Mouse (Mus musculus) neural tube, embryonic 11.5 days (tissue): ENCODE results near the gene Ecd. TPM values are rescaled to one million over a fixed set of nuclear protein-coding genes. Genes with fewer than 3 reads are reported as not detected.

Experiments used
- ATAC-seq: fragments of 200-750 bp; cut with Nextera tagmentation; 2 replicates; pipeline ENCODE4 v1.8.0; 2017; ENCODE audit warnings: moderate number of reproducible peaks, mild to moderate bottlenecking, moderate TSS enrichment, moderate library complexity; ENCODE audit not compliant: insufficient read depth, low FRiP score, low TSS enrichment
- DNase-seq: peaks from one replicate; pipeline ENCODE4 v3.0.0-alpha.2; 2015; ENCODE audit warnings: low spot score
- H3K27ac ChIP-seq: fragments of 300-500 bp; sonication (generic); 2 replicates; pipeline ENCODE4 v1.5.1; 2014; ENCODE audit warnings: low read depth, mild to moderate bottlenecking, low read length
- H3K27me3 ChIP-seq: fragments of 300-500 bp; sonication (generic); 2 replicates; pipeline ENCODE4 v1.6.1; 2014; ENCODE audit warnings: mild to moderate bottlenecking, low read length, mixed read lengths; ENCODE audit not compliant: control insufficient read depth, insufficient read depth
- H3K36me3 ChIP-seq: fragments of 300-500 bp; sonication (generic); 2 replicates; pipeline ENCODE4 v1.6.1; 2014; ENCODE audit warnings: mild to moderate bottlenecking, low read length, moderate library complexity, mixed read lengths; ENCODE audit not compliant: control insufficient read depth, insufficient read depth
- H3K4me1 ChIP-seq: fragments of 300-500 bp; sonication (generic); 2 replicates; pipeline ENCODE4 v1.6.1; 2014; ENCODE audit warnings: low read length, mixed read lengths; ENCODE audit not compliant: control insufficient read depth, insufficient read depth
- H3K4me2 ChIP-seq: fragments of 300-500 bp; sonication (generic); 2 replicates; pipeline ENCODE4 v1.6.1; 2014; ENCODE audit warnings: low read depth, mild to moderate bottlenecking, moderate library complexity
- H3K4me3 ChIP-seq: fragments of 300-500 bp; sonication (generic); 2 replicates; pipeline ENCODE4 v1.5.1; 2014; ENCODE audit warnings: low read depth, low read length
- H3K9ac ChIP-seq: fragments of 300-500 bp; sonication (generic); 2 replicates; pipeline ENCODE4 v1.6.1; 2014; ENCODE audit warnings: mild to moderate bottlenecking, low read length
- H3K9me3 ChIP-seq: fragments of 300-500 bp; sonication (generic); 2 replicates; pipeline ENCODE4 v1.6.1; 2016; ENCODE audit warnings: low read length; ENCODE audit not compliant: control insufficient read depth
- WGBS: fragments of 180-500 bp; shearing (Covaris S2); extraction: QIAGEN DNeasy Blood & Tissue Kit; methylation state at CpG from one replicate; pipeline ENCODE4 v1.1.7; 2014; 5-methylcytosine and 5-hydroxymethylcytosine counted together
- polyA plus RNA-seq: library from polyadenylated mRNA; unstranded; fragments of >200 nt; fragmentation: Nextera tagmentation; extraction: Ambion mirVana; gene quantifications from 2 replicates; pipeline ENCODE4 v1.2.1, GENCODE M21; 2014

Gene Ecd
- polyA plus RNA-seq: 68.5 and 71.6 TPM in 2 replicates

DNA sequence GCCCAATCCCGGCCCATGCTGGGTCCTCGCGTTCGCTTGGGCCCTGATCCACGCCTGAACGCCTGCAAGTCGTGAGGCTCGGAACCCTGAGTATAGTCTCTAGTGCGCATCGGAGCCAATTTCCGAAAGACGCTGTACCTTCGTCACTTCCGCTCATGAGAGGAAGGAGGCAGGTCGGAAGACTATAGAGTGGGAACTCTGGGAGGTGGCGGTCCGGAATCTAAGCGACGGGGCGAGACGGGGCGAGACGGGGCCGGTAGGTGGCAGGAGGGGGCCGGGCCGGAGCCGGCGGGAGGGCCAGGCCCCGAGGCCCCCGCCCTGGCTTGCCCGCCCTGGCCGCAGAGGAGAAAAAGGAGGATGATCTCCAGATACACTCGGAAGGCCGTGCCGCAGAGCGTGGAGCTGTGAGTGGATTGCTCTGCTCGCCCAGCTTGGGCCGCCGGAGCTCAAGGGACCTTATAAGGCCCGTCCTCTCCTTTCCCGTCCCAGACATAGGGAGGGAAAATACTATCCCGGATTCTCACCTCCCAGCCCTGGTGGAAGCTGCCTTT lies at the start of gene Ecd, which contains the start of gene Fam149b:
Gene Ecd, minus strand, starts transcription at position 131 of the 551 bp plus-strand sequence.
Gene Fam149b, plus strand, starts transcription at position 172 of the 551 bp plus-strand sequence.
- peak within 1 kb of the TSS; percentile 86 for H3K27ac ChIP-seq
- peak; percentile 97 for ATAC-seq
- no peaks in the 10 kb centered on the region for H3K9me3 ChIP-seq
- no peaks in the 10 kb centered on the region for H3K27me3 ChIP-seq
- DNase-seq: peak; percentile 95
- peaks cover 5% of the 10 kb centered on the region; the same call in 1 of the 2 replicates for H3K36me3 ChIP-seq
- H3K4me3 ChIP-seq: peak within 1 kb of the TSS; percentile 84
- WGBS: under 1% methylated on average over 40 of the region's 42 CpGs
- peaks cover 2% of the 10 kb centered on the region; the same call in 1 of the 2 replicates for H3K4me1 ChIP-seq
- H3K4me2 ChIP-seq: peak within 1 kb of the TSS; percentile 76
- peak within 1 kb of the TSS; percentile 95 for H3K9ac ChIP-seq

DNA sequence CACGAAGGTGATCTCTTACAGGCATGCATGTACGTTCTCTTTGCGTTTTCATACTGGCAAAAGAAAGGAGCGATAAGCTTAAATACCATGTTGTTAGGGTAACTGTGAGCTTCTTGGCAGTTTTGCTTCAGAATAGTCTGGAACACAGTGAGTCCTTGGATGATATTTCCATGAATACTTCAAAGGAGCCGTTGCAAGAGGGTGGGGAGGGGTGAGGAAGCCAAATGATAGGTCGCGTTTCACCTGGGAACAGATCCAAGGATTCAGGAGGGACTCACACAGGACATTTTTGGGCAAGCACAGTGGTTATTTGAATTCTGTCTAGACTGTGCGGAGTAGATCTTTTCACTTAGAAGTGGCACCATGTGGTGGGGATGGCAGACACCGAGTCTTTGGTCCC lies 49.3 kb upstream of the Ecd start:
- Histone ChIP-seq H3K4me3 (no peak overlapping the region), H3K4me2 (no peak overlapping the region), H3K27ac (no peak overlapping the region), H3K27me3 (no peaks in the 10 kb centered on the region), H3K9ac (no peak overlapping the region), H3K9me3 (no peaks in the 10 kb centered on the region), H3K4me1 (no peaks in the 10 kb centered on the region), H3K36me3 (no peaks in the 10 kb centered on the region)
- no peak for DNase-seq
- WGBS: 87% methylated on average over 9 of the region's 9 CpGs
- ATAC-seq: no peak

DNA sequence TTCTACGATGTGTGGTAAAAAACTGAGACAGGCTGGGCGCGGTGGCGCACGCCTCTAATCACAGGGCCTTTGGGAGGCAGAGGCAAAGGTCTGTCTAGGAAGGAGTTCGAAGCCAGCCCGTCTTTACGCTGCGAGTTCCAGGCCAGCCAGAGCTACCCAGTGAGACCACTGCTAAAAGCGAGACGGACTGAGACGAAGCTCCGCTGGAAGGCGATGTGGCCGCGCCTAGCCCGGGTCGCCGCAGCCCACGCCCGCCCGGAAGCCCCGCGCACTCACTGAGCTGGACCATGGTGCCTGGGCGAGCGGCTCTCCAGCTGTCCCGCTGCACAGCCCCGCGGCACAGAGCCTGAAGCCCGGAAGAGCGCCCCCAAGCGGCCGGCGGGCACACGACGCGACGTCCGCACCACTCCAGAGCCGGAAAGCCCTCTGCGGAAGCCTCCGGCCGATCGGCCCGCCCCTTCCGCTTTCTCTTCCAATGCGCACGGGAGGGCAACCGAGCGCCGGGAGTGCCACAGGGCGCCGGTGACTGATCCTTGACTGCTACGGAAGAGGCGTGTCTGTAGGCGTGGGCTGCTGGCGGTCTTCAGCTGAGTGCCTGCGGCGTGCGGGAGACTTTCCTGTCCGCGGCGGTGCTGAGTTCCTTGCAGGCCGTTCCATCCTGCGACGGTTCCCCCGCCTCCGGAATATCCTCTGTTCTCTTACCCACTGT lies 45.4 kb upstream of the Ecd start, which contains the start of gene Mrps16:
Gene Mrps16, minus strand, starts transcription at position 430 of the 709 bp plus-strand sequence.
- Histone ChIP-seq H3K4me2 (peak within 1 kb of the TSS; percentile 53), H3K4me3 (peak within 1 kb of the TSS; percentile 69), H3K9me3 (no peaks in the 10 kb centered on the region), H3K27ac (peak within 1 kb of the TSS; percentile 75), H3K27me3 (no peaks in the 10 kb centered on the region), H3K36me3 (no peaks in the 10 kb centered on the region), H3K4me1 (0 out of 2 replicates have a peak, but pooled peaks cover 3% of the 10 kb centered on the region), H3K9ac (peak within 1 kb of the TSS; percentile 86)
- ATAC-seq: peak; percentile 94
- DNase-seq: peak; percentile 98
- under 1% methylated on average over 66 of the region's 68 CpGs for WGBS

DNA sequence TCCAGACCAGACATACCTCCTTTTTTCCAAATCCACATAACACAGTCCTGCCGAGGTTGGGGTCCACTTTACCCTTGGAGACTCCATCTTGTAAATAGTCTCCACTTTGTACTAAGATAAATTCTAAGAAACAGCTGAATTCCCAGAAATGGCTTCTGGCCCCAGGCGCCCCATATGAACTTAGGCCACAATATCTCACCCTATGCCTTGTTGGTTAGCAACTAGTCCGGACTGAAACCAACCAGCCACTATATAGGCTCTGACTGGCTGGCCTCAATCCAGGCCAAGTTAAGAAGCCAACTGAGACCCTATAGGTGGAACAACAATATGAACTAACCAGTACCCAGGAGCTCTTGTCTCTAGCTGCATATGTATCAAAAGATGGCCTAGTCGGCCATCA lies 44.4 kb upstream of the Ecd start:
- DNase-seq (no peak), ATAC-seq (no peak)
- Histone ChIP-seq H3K4me1 (peaks cover 8% of the 10 kb centered on the region), H3K27me3 (no peaks in the 10 kb centered on the region), H3K9me3 (no peaks in the 10 kb centered on the region), H3K4me2 (no peak overlapping the region), H3K9ac (no peak overlapping the region), H3K27ac (no peak overlapping the region), H3K4me3 (peak overlapping the region; percentile 6; the same call in 1 of the 2 replicates), H3K36me3 (no peaks in the 10 kb centered on the region)
- 90% methylated on average over 3 of the region's 4 CpGs for WGBS

DNA sequence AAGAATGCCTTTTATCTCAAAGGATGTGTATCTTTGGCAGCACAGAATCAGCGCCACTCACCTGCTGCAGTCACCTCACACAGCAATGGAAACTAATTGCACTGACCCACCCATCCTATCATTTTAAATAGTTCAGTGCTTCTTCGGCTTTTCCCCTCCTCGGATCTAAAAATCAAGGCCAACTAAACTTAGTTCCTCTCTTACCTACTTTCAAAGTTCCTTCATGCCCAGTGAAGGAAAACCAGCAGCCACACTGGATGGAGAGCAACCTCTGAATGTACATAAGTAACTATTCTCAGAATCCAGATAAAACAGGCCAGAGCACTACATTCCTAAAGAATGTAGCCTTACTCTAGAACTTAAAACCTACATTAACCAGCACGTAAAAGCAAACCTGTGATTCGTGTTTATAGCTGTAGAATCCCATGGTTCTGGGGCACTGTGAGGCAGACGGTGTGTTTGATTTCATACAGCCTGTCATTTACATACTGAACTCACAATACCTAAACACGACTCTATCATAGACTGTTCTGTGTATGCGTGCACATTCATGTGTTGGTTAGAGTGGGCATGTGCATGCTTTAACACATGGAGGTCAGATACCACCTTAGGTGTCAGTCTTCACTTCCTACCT lies 41.6 kb upstream of the Ecd start:
- Histone ChIP-seq H3K4me2 (peak overlapping the region; percentile 54), H3K27me3 (no peaks in the 10 kb centered on the region), H3K9me3 (no peaks in the 10 kb centered on the region), H3K27ac (no peak overlapping the region), H3K4me1 (peaks cover 15% of the 10 kb centered on the region), H3K4me3 (peak overlapping the region; percentile 64), H3K36me3 (peaks cover 2% of the 10 kb centered on the region; the same call in 1 of the 2 replicates), H3K9ac (peak overlapping the region; percentile 42)
- WGBS: 86% methylated on average over 8 of the region's 8 CpGs
- DNase-seq (no peak), ATAC-seq (no peak)

DNA sequence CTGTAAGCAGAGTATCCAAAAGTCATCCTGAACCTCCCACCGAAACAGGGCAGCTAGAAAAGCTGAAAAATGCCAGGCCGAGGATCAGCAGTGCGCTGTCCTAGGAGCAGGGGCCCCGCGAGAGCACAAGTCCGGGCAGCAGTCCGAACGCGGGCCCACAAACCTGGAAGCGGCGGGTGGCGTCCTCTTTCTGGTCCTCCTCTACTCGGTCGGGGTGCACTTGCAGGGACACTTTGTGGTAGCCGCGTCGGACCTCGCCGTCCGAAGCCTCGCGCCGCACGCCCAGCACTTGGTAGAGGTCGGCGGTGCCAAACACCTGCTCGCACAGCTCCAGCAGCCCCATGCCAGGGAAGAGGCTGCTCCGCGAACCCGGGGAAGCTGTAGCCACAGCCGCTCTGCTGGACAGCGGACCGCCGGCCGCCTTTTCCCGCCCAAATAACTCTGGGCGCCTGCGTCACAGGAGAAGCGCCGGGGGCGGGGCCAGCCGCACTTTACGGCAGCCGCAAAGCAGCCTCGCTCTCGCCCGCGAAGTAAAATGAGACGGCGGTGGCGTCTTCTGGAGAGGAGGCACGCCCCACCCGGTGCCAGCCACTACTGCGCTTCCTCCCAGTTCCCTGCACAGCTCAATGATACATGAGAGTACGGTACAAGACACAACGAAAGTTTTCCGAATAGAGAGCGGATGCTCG lies 40.7 kb upstream of the Ecd start, which contains the start of gene Dnajc9:
Gene Dnajc9, minus strand, starts transcription at position 470 of the 689 bp plus-strand sequence.
- Histone ChIP-seq H3K27ac (no peak within 1 kb of the TSS), H3K9me3 (no peaks in the 10 kb centered on the region), H3K9ac (peak within 1 kb of the TSS; percentile 66), H3K4me3 (peak within 1 kb of the TSS; percentile 64), H3K4me1 (peaks cover 15% of the 10 kb centered on the region), H3K27me3 (no peaks in the 10 kb centered on the region), H3K36me3 (peaks cover 2% of the 10 kb centered on the region), H3K4me2 (peak within 1 kb of the TSS; percentile 61)
- ATAC-seq: peak; percentile 76
- WGBS: under 1% methylated on average over 59 of the region's 59 CpGs
- peak; percentile 95 for DNase-seq

DNA sequence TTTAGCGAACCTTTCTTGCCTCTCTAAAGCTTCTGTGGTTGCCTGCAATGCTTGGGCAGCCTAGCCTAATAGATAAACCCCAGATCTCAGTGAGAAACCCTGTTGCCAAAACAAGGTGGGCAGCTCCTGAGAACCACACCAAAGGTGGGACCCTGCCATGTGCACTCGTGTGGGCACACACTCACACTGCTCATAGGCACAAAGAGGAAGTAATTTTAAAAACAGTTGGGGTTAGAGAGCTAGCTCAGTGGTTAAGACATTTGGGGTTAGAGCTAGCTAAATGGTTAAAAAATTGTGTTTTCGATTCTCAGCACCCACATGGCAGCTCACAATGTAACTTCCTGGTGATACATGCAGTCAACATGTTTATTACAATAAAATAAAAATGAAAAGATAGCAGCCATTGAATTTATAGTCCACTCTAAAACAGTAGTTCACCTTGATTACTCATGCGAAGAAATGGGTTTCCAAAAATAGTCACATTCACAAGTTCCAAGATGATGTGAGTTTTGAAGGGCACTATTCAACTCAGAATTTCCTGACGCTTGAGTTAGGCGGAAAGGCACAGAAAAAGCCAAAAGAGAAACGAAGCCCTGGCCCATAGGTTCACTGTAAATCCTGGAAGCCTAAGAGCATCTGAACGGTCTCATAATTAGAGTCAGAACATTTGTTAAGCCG lies 32.0 kb upstream of the Ecd start:
- WGBS: 90% methylated on average over 9 of the region's 9 CpGs
- no peak for DNase-seq
- ATAC-seq: no peak
- no peak overlapping the region for H3K27ac ChIP-seq
- H3K27me3 ChIP-seq: no peaks in the 10 kb centered on the region
- H3K4me2 ChIP-seq: no peak overlapping the region
- no peak overlapping the region for H3K4me3 ChIP-seq
- no peaks in the 10 kb centered on the region for H3K9me3 ChIP-seq
- no peak overlapping the region for H3K9ac ChIP-seq
- H3K36me3 ChIP-seq: no peaks in the 10 kb centered on the region; the same call in 1 of the 2 replicates
- H3K4me1 ChIP-seq: no peaks in the 10 kb centered on the region
